Mouse (Mus musculus): Measurements from ENCODE around the gene Sh3rf1. TPM values are rescaled to one million over a fixed set of nuclear protein-coding genes. Genes with fewer than 3 reads are reported as not detected.

The Sh3rf1 gene
- polyA plus RNA-seq, 1 experiment from 2014 or later, result 8.4 TPM

- Histone ChIP-seq H3K27me3 (ENCODE audit: insufficient read depth, poor library complexity, severe bottlenecking) (no peaks in the 10 kb centered on the region), H3K9me3 (no peaks in the 10 kb centered on the region), H3K36me3 (no peaks in the 10 kb centered on the region), H3K4me1 (peaks cover 45% of the 10 kb centered on the region), H3K27ac (no peak overlapping the region), H3K4me3 (no peak overlapping the region)
- no peak for DNase-seq (ENCODE audit: low spot score)
- 86% methylated on average over 11 of the region's 11 CpGs for WGBS
These were observed 46.3 kb downstream of the Sh3rf1 start for GRCm38 (mm10) chr8:61270016-61270415.

GRCm38 (mm10) chr8:61270541-61270940 is 46.9 kb downstream of the Sh3rf1 start:
- H3K4me3 ChIP-seq, result no peak overlapping the region
- no peak for DNase-seq (ENCODE audit: low spot score)
- H3K27ac ChIP-seq, result no peak overlapping the region
- no peaks in the 10 kb centered on the region for H3K36me3 ChIP-seq
- no peaks in the 10 kb centered on the region for H3K9me3 ChIP-seq
- WGBS, result 77% methylated on average over 9 of the region's 9 CpGs
- H3K4me1 ChIP-seq, result peaks cover 45% of the 10 kb centered on the region
- no peaks in the 10 kb centered on the region for H3K27me3 ChIP-seq (ENCODE audit: insufficient read depth, poor library complexity, severe bottlenecking)

DNA sequence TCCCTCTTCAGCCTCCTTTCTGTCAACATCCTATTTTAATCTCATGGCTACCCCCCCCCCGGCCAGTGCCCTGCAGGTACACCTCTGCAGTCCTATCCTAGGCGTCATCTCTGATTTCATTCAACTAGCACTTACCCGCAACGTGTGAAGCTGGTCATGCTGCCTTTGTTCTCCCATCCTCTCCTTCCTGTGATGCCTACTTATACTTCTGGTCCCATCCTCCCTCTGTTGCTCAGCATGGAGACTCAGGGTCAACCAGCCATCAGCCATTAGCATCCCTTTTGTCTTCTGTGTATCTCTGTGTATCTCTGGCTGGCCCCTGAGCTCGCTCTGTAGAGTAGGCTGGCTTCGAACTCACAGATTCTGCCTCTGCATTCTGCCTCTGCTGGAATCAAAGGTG is 47.3 kb downstream of the Sh3rf1 start:
- Histone ChIP-seq H3K27ac (no peak overlapping the region), H3K36me3 (no peaks in the 10 kb centered on the region), H3K4me1 (peaks cover 48% of the 10 kb centered on the region), H3K27me3 (ENCODE audit: insufficient read depth, poor library complexity, severe bottlenecking) (no peaks in the 10 kb centered on the region), H3K4me3 (no peak overlapping the region), H3K9me3 (no peaks in the 10 kb centered on the region)
- DNase-seq (ENCODE audit: low spot score), result no peak
- 87% methylated on average over 2 of the region's 6 CpGs for WGBS

DNA sequence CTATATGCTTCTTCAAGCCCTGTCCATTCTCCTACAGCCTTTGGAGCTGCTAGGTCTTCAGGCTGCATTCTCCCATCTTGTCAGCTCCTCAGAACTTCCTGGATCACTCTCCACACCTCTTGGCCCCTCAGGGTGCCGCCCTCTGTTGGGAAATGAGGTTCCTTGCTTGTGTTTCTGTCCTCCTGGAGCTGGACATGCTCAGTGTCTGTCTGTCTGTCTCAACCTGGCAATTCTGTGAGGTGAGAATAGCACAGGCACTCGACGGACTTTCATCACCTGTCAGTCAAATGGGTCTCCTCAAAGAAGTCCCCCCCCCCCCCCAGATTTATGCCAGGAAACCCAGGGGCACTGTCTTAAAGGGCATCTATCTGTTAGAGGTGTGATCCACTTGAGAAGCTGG is 49.2 kb downstream of the Sh3rf1 start:
- Histone ChIP-seq H3K4me1 (peaks cover 56% of the 10 kb centered on the region), H3K4me3 (no peak overlapping the region), H3K9me3 (no peaks in the 10 kb centered on the region), H3K27ac (no peak overlapping the region), H3K36me3 (no peaks in the 10 kb centered on the region), H3K27me3 (ENCODE audit: insufficient read depth, poor library complexity, severe bottlenecking) (no peaks in the 10 kb centered on the region)
- DNase-seq (ENCODE audit: low spot score), result no peak
- 36% methylated on average over 3 of the region's 3 CpGs for WGBS

DNA sequence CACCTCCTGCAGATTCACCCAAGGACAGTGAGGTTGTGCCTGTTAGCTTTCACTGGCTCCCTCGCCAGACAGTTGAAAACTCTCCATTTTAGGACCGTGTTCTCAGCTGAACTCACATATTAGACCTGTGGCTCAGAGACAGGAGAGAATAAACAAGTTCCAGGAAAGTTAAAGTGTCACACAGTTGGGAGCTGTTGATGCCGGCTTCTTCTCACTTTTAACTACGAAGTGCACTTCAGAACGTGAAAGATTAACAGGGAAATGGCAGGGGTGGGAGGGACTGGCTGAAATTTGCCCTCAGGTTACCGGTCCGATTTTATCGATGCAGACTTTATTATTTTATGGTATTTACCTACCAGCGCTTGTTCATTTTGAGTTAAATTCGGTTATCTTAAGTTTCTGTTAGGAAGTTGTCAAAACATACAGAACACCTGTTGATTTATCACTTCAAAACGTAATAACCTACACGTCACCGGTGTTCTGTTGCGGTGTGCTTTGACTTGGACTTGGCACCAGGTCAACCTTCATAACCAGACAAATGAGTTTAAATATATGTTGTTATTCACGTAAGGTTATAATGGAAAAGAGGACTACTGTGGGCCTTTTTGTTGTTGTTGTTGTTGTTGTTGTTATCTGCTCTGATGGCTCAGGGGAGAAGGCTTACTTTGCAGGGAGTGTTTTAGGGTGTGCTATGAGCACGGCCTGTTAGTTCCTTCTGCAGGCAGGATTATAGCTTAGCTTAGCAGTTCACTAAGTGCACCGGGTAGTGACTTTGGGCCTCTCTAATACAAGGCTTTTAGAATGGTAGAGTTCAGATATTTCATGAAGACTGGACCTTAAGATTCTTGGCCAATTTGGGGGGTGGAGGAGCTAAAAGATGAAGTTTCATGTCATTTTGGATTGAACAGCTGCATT is 49.9 kb downstream of the Sh3rf1 start:
- no peak for DNase-seq (ENCODE audit: low spot score)
- Histone ChIP-seq H3K27ac (no peak overlapping the region), H3K27me3 (ENCODE audit: insufficient read depth, poor library complexity, severe bottlenecking) (no peaks in the 10 kb centered on the region), H3K36me3 (no peaks in the 10 kb centered on the region), H3K9me3 (no peaks in the 10 kb centered on the region), H3K4me1 (peaks cover 53% of the 10 kb centered on the region), H3K4me3 (no peak overlapping the region)
- 75% methylated on average over 17 of the region's 17 CpGs for WGBS

DNA sequence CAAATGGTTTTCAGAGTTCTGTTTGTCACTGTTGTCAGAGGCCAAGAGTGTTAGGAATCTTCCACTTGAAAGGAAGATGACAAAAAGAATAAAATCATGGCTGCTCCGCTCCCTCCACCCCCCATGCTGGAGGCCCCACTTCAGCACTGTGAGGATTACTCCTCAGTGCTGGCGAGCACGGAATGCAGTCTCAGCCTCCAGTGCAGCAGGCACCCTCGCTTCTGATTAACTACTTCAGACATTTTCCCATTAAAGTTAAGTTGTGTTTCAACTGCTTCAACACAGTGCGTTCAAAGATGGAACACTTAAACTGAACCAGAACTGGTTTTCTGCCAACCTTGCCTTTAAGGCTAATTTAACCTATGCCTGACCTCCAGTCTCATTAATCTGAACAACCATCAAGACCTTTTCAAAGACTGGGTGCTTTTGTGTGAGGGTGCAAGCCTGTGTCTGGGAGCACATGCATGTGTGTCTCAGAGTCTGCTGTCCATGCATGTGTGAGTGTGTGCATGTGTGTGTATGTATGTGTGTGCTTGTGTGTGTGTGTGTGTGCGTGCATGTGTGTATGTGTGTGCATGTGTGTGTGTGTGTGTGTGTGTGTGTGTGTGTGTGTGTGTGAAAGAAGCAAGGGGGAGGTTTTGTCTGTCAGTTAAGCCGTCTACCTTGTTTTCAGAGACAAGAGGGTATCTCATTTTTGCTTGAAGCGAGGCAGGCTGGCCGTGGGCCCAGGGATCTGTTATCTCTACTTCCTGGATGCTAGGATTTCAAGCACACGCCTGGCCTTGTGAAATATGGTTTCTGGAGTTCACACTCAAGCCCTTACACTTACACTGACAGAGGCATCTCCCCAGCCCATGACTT is 51.2 kb downstream of the Sh3rf1 start:
- no peaks in the 10 kb centered on the region for H3K36me3 ChIP-seq
- H3K27ac ChIP-seq, result peak overlapping the region; percentile 67; the same call in 1 of the 2 replicates
- H3K4me1 ChIP-seq, result peaks cover 53% of the 10 kb centered on the region
- no peak for DNase-seq (ENCODE audit: low spot score)
- WGBS, result 32% methylated on average over 10 of the region's 10 CpGs
- no peaks in the 10 kb centered on the region for H3K27me3 ChIP-seq (ENCODE audit: insufficient read depth, poor library complexity, severe bottlenecking)
- H3K9me3 ChIP-seq, result no peaks in the 10 kb centered on the region
- no peak overlapping the region for H3K4me3 ChIP-seq

- Histone ChIP-seq H3K36me3 (no peaks in the 10 kb centered on the region), H3K9me3 (no peaks in the 10 kb centered on the region), H3K27me3 (ENCODE audit: insufficient read depth, poor library complexity, severe bottlenecking) (no peaks in the 10 kb centered on the region), H3K27ac (peak overlapping the region; percentile 67), H3K4me3 (no peak overlapping the region), H3K4me1 (peaks cover 51% of the 10 kb centered on the region)
- 68% methylated on average over 11 of the region's 11 CpGs for WGBS
- DNase-seq (ENCODE audit: low spot score), result no peak
These were observed 52.0 kb downstream of the Sh3rf1 start for GRCm38 (mm10) chr8:61275463-61276356.

DNA sequence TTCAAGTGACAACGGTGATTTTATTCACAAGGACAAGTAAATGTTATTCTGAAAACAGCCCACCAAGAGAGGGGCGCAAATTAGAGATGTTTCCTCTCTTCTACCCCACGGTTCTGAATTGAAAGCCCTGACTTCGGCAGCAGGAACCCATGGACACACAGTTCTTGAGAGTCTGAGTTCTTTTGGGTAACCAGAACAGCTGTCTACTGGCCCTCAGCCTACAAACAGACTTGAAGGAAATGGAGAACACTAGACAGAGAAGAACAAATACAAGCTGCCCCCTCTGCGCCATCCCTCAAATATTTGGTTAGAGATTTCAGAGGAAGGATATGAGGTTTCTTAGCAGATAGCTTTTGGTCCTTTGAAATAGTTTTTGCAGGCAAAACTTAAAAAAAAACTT is 52.7 kb downstream of the Sh3rf1 start:
- no peak overlapping the region for H3K4me3 ChIP-seq
- H3K27ac ChIP-seq, result no peak overlapping the region
- no peaks in the 10 kb centered on the region for H3K27me3 ChIP-seq (ENCODE audit: insufficient read depth, poor library complexity, severe bottlenecking)
- WGBS, result 77% methylated on average over 5 of the region's 5 CpGs
- no peaks in the 10 kb centered on the region for H3K9me3 ChIP-seq
- H3K36me3 ChIP-seq, result no peaks in the 10 kb centered on the region
- DNase-seq (ENCODE audit: low spot score), result no peak
- H3K4me1 ChIP-seq, result peaks cover 51% of the 10 kb centered on the region

GRCm38 (mm10) chr8:61279030-61279429 is 55.4 kb downstream of the Sh3rf1 start:
- Histone ChIP-seq H3K9me3 (no peaks in the 10 kb centered on the region), H3K36me3 (no peaks in the 10 kb centered on the region), H3K4me3 (no peak overlapping the region), H3K27ac (no peak overlapping the region), H3K4me1 (peaks cover 60% of the 10 kb centered on the region), H3K27me3 (ENCODE audit: insufficient read depth, poor library complexity, severe bottlenecking) (no peaks in the 10 kb centered on the region)
- DNase-seq (ENCODE audit: low spot score), result no peak
- WGBS, result 89% methylated on average over 10 of the region's 10 CpGs

DNA sequence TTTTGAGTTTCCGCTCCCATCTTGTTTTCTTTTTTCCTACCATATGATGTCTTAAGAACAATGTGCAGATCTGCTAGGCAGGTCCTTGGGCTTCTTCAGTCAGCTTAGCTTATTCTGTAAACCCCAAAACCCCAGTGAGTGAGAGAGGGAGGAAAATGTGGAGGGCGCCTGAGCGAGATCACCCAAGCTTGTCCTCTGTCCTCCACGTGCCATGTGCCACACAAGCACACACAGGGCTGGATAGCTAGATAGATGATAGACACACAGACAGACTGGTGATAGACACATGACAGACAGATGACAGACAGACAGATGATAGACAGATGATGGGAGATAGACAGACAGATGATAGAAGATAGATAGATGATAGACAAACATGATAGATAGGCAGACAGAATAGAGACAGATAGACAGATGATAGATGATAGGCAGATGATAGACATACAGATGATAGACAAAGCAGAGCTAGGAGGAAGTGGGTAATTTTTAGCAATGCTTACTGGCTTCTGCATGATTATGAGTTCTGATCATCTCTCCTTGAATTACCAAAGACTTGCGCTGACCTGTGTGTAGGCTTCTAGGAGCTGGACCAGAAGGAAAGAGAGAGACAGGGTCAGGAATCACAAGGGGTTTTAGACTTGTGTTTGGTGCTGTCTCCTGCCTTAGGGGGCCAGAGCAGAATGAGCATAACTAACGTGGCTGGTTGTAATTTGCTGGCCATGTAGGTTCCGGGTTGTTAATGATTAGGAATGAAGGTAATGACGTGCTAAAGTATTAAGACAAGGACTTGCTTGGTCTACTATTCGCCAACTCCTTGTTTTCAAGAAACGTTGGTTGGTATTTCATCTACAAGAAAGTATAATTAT is 58.9 kb downstream of the Sh3rf1 start:
- no peaks in the 10 kb centered on the region for H3K36me3 ChIP-seq
- H3K4me1 ChIP-seq, result peaks cover 43% of the 10 kb centered on the region
- H3K27me3 ChIP-seq (ENCODE audit: insufficient read depth, poor library complexity, severe bottlenecking), result no peaks in the 10 kb centered on the region
- WGBS, result 44% methylated on average over 10 of the region's 10 CpGs
- no peak for DNase-seq (ENCODE audit: low spot score)
- H3K4me3 ChIP-seq, result no peak overlapping the region
- H3K27ac ChIP-seq, result peak overlapping the region; percentile 53; the same call in 1 of the 2 replicates
- no peaks in the 10 kb centered on the region for H3K9me3 ChIP-seq

DNA sequence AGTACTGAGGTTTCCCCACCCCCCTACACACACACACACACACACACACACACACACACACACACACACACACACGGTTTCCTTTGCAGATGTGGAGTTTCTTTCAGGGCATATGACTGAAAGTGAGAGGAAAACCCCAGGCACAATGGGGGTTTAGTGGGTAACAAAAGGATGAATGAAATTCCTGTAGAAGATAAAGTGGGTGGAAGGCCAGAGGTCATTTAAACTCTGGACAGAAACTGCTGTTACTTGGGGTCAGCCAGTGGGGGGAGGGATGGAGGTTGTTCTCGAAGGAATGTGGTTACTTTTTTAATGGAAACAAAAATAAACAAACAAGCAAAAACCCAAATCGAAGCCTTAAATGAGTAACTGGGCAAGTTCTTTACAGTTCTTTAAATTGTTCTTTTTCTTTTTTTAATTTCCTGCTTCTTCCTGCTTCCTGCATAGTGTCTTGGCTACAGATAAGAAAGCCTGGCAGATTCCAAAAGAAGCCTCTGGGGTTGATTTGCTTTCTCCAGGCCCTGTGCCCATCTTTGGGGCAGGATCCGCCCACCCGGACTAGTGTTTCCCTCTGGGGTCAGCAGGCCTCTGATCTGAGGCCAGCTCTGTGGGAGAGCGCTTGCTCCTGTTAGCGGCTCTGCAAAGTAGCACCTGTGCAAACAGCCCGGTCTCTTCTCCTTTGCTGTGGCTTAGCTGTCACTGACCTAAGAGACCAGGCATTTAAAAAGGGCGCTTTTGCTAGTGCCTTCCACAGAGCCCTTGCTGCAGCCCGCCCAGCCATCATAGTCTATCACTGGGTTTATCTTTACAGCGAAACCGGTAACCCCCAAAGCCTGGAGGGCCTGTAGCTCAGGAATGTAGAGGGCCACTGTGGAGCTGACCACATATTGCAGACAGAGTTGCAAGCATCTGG is 59.8 kb downstream of the Sh3rf1 start:
- no peaks in the 10 kb centered on the region for H3K27me3 ChIP-seq (ENCODE audit: insufficient read depth, poor library complexity, severe bottlenecking)
- H3K36me3 ChIP-seq, result no peaks in the 10 kb centered on the region
- no peaks in the 10 kb centered on the region for H3K9me3 ChIP-seq
- 3% methylated on average over 12 of the region's 12 CpGs for WGBS
- H3K4me3 ChIP-seq, result 0 out of 2 replicates have a peak overlapping the region, but pooled peaks have one; percentile 23
- DNase-seq (ENCODE audit: low spot score), result peak; percentile 81
- peak overlapping the region; percentile 53; the same call in 1 of the 2 replicates for H3K27ac ChIP-seq
- H3K4me1 ChIP-seq, result peaks cover 42% of the 10 kb centered on the region

Measured in heart, embryonic 10.5 days (tissue).